Mouse (Mus musculus) liver, embryonic 16.5 days (tissue): ENCODE measurements around the gene Nup188. TPM values are rescaled to one million over a fixed set of nuclear protein-coding genes. Genes with fewer than 3 reads are reported as not detected.

Experiments
- ATAC-seq: fragments of 200-750 bp; cut with Nextera tagmentation; 2 replicates; pipeline ENCODE4 v1.8.0; 2017; ENCODE audit warnings: low read depth, mild to moderate bottlenecking, moderate number of reproducible peaks, moderate library complexity
- H3K27ac ChIP-seq: fragments of 300-500 bp; sonication (generic); 2 replicates; pipeline ENCODE4 v1.5.1; 2014; ENCODE audit warnings: mild to moderate bottlenecking, low read length
- H3K27me3 ChIP-seq: fragments of 300-500 bp; sonication (generic); 2 replicates; pipeline ENCODE4 v1.6.1; 2014; ENCODE audit warnings: low read depth, low read length, mixed read lengths; ENCODE audit not compliant: control insufficient read depth, insufficient read depth
- H3K36me3 ChIP-seq: fragments of 300-500 bp; sonication (generic); 2 replicates; pipeline ENCODE4 v1.6.1; 2014; ENCODE audit warnings: mild to moderate bottlenecking; ENCODE audit not compliant: control insufficient read depth, insufficient read depth
- H3K4me1 ChIP-seq: fragments of 300-500 bp; sonication (generic); 2 replicates; pipeline ENCODE4 v1.6.1; 2014; ENCODE audit warnings: low read depth, low read length, mixed read lengths; ENCODE audit not compliant: control insufficient read depth
- H3K4me2 ChIP-seq: fragments of 300-500 bp; sonication (generic); 2 replicates; pipeline ENCODE4 v1.6.1; 2014; ENCODE audit warnings: low read depth, low read length, mixed read lengths
- H3K4me3 ChIP-seq: fragments of 300-500 bp; sonication (generic); 2 replicates; pipeline ENCODE4 v1.5.1; 2014; ENCODE audit warnings: low read depth, mild to moderate bottlenecking, low read length
- H3K9ac ChIP-seq: fragments of 300-500 bp; sonication (generic); 2 replicates; pipeline ENCODE4 v1.6.1; 2014; ENCODE audit warnings: low read depth, low read length
- H3K9me3 ChIP-seq: fragments of 300-500 bp; sonication (generic); replicated peaks from 2 replicates; pipeline ENCODE4 v1.6.1; 2016; ENCODE audit warnings: low read length; ENCODE audit not compliant: control insufficient read depth
- WGBS: fragments of 180-500 bp; shearing (Covaris S2); extraction: QIAGEN DNeasy Blood & Tissue Kit; methylation state at CpG from one replicate; pipeline ENCODE4 v1.1.7; 2014; ENCODE audit not compliant: insufficient replicate concordance; 5-methylcytosine and 5-hydroxymethylcytosine counted together
- polyA plus RNA-seq: library from polyadenylated mRNA; unstranded; fragments of >200 nt; fragmentation: Nextera tagmentation; extraction: Ambion mirVana; gene quantifications from 2 replicates; pipeline ENCODE4 v1.2.1, GENCODE M21; 2015

Nup188 gene
- polyA plus RNA-seq, 1 experiment from 2014 or later = 16.1 TPM

- H3K4me2 ChIP-seq = no peak overlapping the region
- no peak overlapping the region for H3K27ac ChIP-seq
- 80% methylated on average over 7 of the region's 7 CpGs for WGBS
- H3K27me3 ChIP-seq = no peaks in the 10 kb centered on the region
- ATAC-seq = no peak
- no peaks in the 10 kb centered on the region for H3K9me3 ChIP-seq
- H3K4me1 ChIP-seq = no peaks in the 10 kb centered on the region
- H3K36me3 ChIP-seq = peaks cover 43% of the 10 kb centered on the region
- H3K9ac ChIP-seq = no peak overlapping the region
- H3K4me3 ChIP-seq = no peak overlapping the region
These were observed 41.1 kb downstream of the Nup188 start for GRCm38 (mm10) chr2:30327276-30327675.

- ATAC-seq = no peak
- 80% methylated on average over 3 of the region's 3 CpGs for WGBS
- Histone ChIP-seq H3K4me3 (no peak overlapping the region), H3K27me3 (no peaks in the 10 kb centered on the region), H3K9me3 (no peaks in the 10 kb centered on the region), H3K36me3 (peaks cover 36% of the 10 kb centered on the region), H3K4me2 (no peak overlapping the region), H3K27ac (no peak overlapping the region), H3K4me1 (no peaks in the 10 kb centered on the region), H3K9ac (no peak overlapping the region)
These were observed 42.6 kb downstream of the Nup188 start for GRCm38 (mm10) chr2:30328791-30329190.

GRCm38 (mm10) chr2:30335324-30335723 is 49.1 kb downstream of the Nup188 start:
- Histone ChIP-seq H3K4me1 (no peaks in the 10 kb centered on the region), H3K4me3 (no peak overlapping the region), H3K9me3 (no peaks in the 10 kb centered on the region), H3K27me3 (no peaks in the 10 kb centered on the region), H3K4me2 (no peak overlapping the region), H3K36me3 (peaks cover 36% of the 10 kb centered on the region), H3K9ac (no peak overlapping the region), H3K27ac (no peak overlapping the region)
- ATAC-seq = no peak
- 92% methylated on average over 2 of the region's 2 CpGs for WGBS

GRCm38 (mm10) chr2:30336174-30336915 is 50.1 kb downstream of the Nup188 start:
- 83% methylated on average over 16 of the region's 16 CpGs for whole genome bisulfite sequencing
- Histone ChIP-seq H3K4me2 (no peak overlapping the region), H3K27ac (no peak overlapping the region), H3K9ac (no peak overlapping the region), H3K9me3 (no peaks in the 10 kb centered on the region), H3K27me3 (no peaks in the 10 kb centered on the region), H3K4me3 (no peak overlapping the region), H3K4me1 (no peaks in the 10 kb centered on the region), H3K36me3 (peaks cover 36% of the 10 kb centered on the region)
- ATAC-seq = no peak

- Histone ChIP-seq H3K9ac (no peak overlapping the region), H3K4me1 (no peaks in the 10 kb centered on the region), H3K4me2 (no peak overlapping the region), H3K27me3 (no peaks in the 10 kb centered on the region), H3K27ac (no peak overlapping the region), H3K4me3 (no peak overlapping the region), H3K36me3 (peaks cover 44% of the 10 kb centered on the region), H3K9me3 (no peaks in the 10 kb centered on the region)
- 82% methylated on average over 12 of the region's 12 CpGs for WGBS
- ATAC-seq = no peak
These were observed 51.0 kb downstream of the Nup188 start for GRCm38 (mm10) chr2:30337179-30337578.

GRCm38 (mm10) chr2:30342061-30342460 is 55.9 kb downstream of the Nup188 start:
- H3K36me3 ChIP-seq = peaks cover 54% of the 10 kb centered on the region
- WGBS = 86% methylated on average over 3 of the region's 3 CpGs
- no peak overlapping the region for H3K4me3 ChIP-seq
- H3K4me1 ChIP-seq = no peaks in the 10 kb centered on the region
- ATAC-seq = no peak
- no peak overlapping the region for H3K4me2 ChIP-seq
- no peak overlapping the region for H3K27ac ChIP-seq
- H3K27me3 ChIP-seq = no peaks in the 10 kb centered on the region
- H3K9me3 ChIP-seq = no peaks in the 10 kb centered on the region
- no peak overlapping the region for H3K9ac ChIP-seq

GRCm38 (mm10) chr2:30342544-30342943 is 56.3 kb downstream of the Nup188 start:
- Histone ChIP-seq H3K4me2 (no peak overlapping the region), H3K4me3 (no peak overlapping the region), H3K9me3 (no peaks in the 10 kb centered on the region), H3K27me3 (no peaks in the 10 kb centered on the region), H3K4me1 (no peaks in the 10 kb centered on the region), H3K36me3 (peaks cover 50% of the 10 kb centered on the region), H3K27ac (no peak overlapping the region), H3K9ac (no peak overlapping the region)
- no peak for ATAC-seq
- WGBS = 87% methylated on average over 7 of the region's 7 CpGs

- H3K27ac ChIP-seq = no peak overlapping the region
- no peaks in the 10 kb centered on the region for H3K27me3 ChIP-seq
- 80% methylated on average over 14 of the region's 14 CpGs for WGBS
- no peak overlapping the region for H3K4me2 ChIP-seq
- no peak for ATAC-seq
- no peaks in the 10 kb centered on the region for H3K9me3 ChIP-seq
- H3K9ac ChIP-seq = no peak overlapping the region
- H3K4me3 ChIP-seq = no peak overlapping the region
- peaks cover 50% of the 10 kb centered on the region for H3K36me3 ChIP-seq
- H3K4me1 ChIP-seq = no peaks in the 10 kb centered on the region
These were observed 57.5 kb downstream of the Nup188 start for GRCm38 (mm10) chr2:30343601-30344137.

- H3K36me3 ChIP-seq = peaks cover 31% of the 10 kb centered on the region
- ATAC-seq = no peak
These were observed 59.9 kb downstream of the Nup188 start for GRCm38 (mm10) chr2:30345971-30346676.

More at GRCm38 (mm10) chr2:30345971-30346676, 59.9 kb downstream of the Nup188 start:
- Histone ChIP-seq H3K4me3 (no peak overlapping the region), H3K27me3 (no peaks in the 10 kb centered on the region), H3K9ac (no peak overlapping the region), H3K4me1 (no peaks in the 10 kb centered on the region), H3K27ac (no peak overlapping the region), H3K4me2 (no peak overlapping the region), H3K9me3 (no peaks in the 10 kb centered on the region)
- 79% methylated on average over 7 of the region's 7 CpGs for WGBS
